21 mouse cellular contexts compared by ENCODE assay signal in genomic region chr7:110878028-110878427, GRCm38 (mm10). TPM values are rescaled to one million over a fixed set of nuclear protein-coding genes. Genes with fewer than 3 reads are reported as not detected.
DNase-seq lines count a peak whose midpoint lies in the region; ATAC-seq and TF ChIP-seq lines count a peak whose summit lies in the region.
"Had no signal": no experiment of that assay in that cellular context is flagged by ENCODE, and none has a peak within 500 bp of the region (broad histone marks: within the 10 kb centered on the region; RNA-seq: fewer than 3 reads in every experiment).

No protein-coding gene starts in this region.

- no peak overlapping the region for H3K4me3 ChIP-seq in heart, embryonic 12.5 days
- no peak overlapping the region for H3K4me3 ChIP-seq in lung, embryonic 14.5 days (ENCODE audit: low read depth, low read length)
- H3K4me3 ChIP-seq in liver, embryonic 12.5 days, result no peak overlapping the region
- H3K4me3 ChIP-seq in forebrain, postnatal 0 days (ENCODE audit: low read depth, low read length), result no peak overlapping the region
- H3K4me3 ChIP-seq: erythroblast, embryonic 14.5 days; gastrocnemius, adult 2 months; neural tube, embryonic 13.5 days had no signal

- H3K36me3 ChIP-seq in heart, embryonic 12.5 days, result peaks cover 9% of the 10 kb centered on the region; the same call in 1 of the 2 replicates
- peaks cover 7% of the 10 kb centered on the region; the same call in 1 of the 2 replicates for H3K36me3 ChIP-seq in lung, embryonic 14.5 days (ENCODE audit: insufficient read depth)
- 0 out of 2 replicates have a peak, but pooled peaks cover 9% of the 10 kb centered on the region for H3K36me3 ChIP-seq in liver, embryonic 12.5 days
- H3K36me3 ChIP-seq in forebrain, postnatal 0 days (ENCODE audit: insufficient read depth), result no peaks in the 10 kb centered on the region
- H3K36me3 ChIP-seq: neural tube, embryonic 13.5 days had no signal

- 72% methylated on average over 4 of the region's 4 CpGs for WGBS in heart, embryonic 12.5 days
- 77% methylated on average over 4 of the region's 4 CpGs for WGBS in lung, embryonic 14.5 days
- WGBS in liver, embryonic 12.5 days (ENCODE audit: insufficient replicate concordance), result 48% methylated on average over 4 of the region's 4 CpGs
- 88% methylated on average over 4 of the region's 4 CpGs for WGBS in forebrain, postnatal 0 days

- ATAC-seq in heart, embryonic 12.5 days (ENCODE audit: insufficient number of reproducible peaks, low FRiP score), result no peak
- no peak for ATAC-seq in lung, embryonic 14.5 days (ENCODE audit: insufficient read depth)
- ATAC-seq in liver, embryonic 12.5 days, result no peak
- ATAC-seq in megakaryocyte progenitor cell, adult 5-6 weeks (replicated peaks; ENCODE audit: poor library complexity), result peak; percentile 42; the same call in 1 of the 2 replicates
- ATAC-seq in forebrain, postnatal 0 days, result no peak
- ATAC-seq: forebrain, embryonic 14.5 days; inflammation-experienced regulatory T-cells, adult 6 months had no signal

- peaks cover 22% of the 10 kb centered on the region for H3K4me1 ChIP-seq in heart, embryonic 12.5 days (replicated peaks)
- no peaks in the 10 kb centered on the region for H3K4me1 ChIP-seq in lung, embryonic 14.5 days (ENCODE audit: insufficient read depth)
- H3K4me1 ChIP-seq in liver, embryonic 12.5 days, result peaks cover 57% of the 10 kb centered on the region
- no peaks in the 10 kb centered on the region for H3K4me1 ChIP-seq in forebrain, postnatal 0 days (ENCODE audit: insufficient read depth)
- H3K4me1 ChIP-seq: neural tube, embryonic 13.5 days had no signal

- no peak for DNase-seq in heart, adult 9 months (ENCODE audit: low spot score in 2 of 2)
- no peak for DNase-seq in lung, embryonic 14.5 days
- DNase-seq in lung, postnatal 25 days (ENCODE audit: low spot score), result no peak
- no peak for DNase-seq in left cerebral cortex, postnatal 25 days (ENCODE audit: low spot score in 2 of 2)
- DNase-seq in forebrain, postnatal 0 days, result no peak
- DNase-seq: adrenal gland, adult 2 months; cerebellum, postnatal 25 days; gastrocnemius, adult 2 months; kidney, postnatal 14 days; layer of hippocampus, adult 9-11 months; thymus, postnatal 25 days had no signal

- H3K9me3 ChIP-seq in heart, embryonic 12.5 days (replicated peaks), result no peaks in the 10 kb centered on the region
- no peaks in the 10 kb centered on the region for H3K9me3 ChIP-seq in lung, embryonic 14.5 days (ENCODE audit: low read depth, low read length)
- no peaks in the 10 kb centered on the region for H3K9me3 ChIP-seq in liver, embryonic 12.5 days (replicated peaks)
- H3K9me3 ChIP-seq in forebrain, postnatal 0 days (ENCODE audit: low read length), result no peaks in the 10 kb centered on the region
- H3K9me3 ChIP-seq: neural tube, embryonic 13.5 days had no signal

- H3K4me2 ChIP-seq in heart, embryonic 12.5 days, result no peak overlapping the region
- no peak overlapping the region for H3K4me2 ChIP-seq in lung, embryonic 14.5 days
- no peak overlapping the region for H3K4me2 ChIP-seq in liver, embryonic 12.5 days
- H3K4me2 ChIP-seq in forebrain, postnatal 0 days (ENCODE audit: low read depth), result no peak overlapping the region
- H3K4me2 ChIP-seq: midbrain, embryonic 11.5 days; neural tube, embryonic 13.5 days had no signal

- H3K27me3 ChIP-seq in heart, embryonic 12.5 days (replicated peaks), result no peaks in the 10 kb centered on the region
- H3K27me3 ChIP-seq in lung, embryonic 14.5 days (ENCODE audit: insufficient read depth, low read length), result no peaks in the 10 kb centered on the region
- no peaks in the 10 kb centered on the region for H3K27me3 ChIP-seq in liver, embryonic 12.5 days (replicated peaks)
- H3K27me3 ChIP-seq in forebrain, postnatal 0 days (ENCODE audit: insufficient read depth, low read length), result no peaks in the 10 kb centered on the region
- H3K27me3 ChIP-seq: neural tube, embryonic 13.5 days had no signal

- TF ChIP-seq CTCF in lung, embryonic 14.5 days (IDR thresholded peaks at IDR 0.05; ENCODE audit: low read depth), result no peak
- no peak for TF ChIP-seq CTCF in forebrain, postnatal 0 days (IDR thresholded peaks at IDR 0.05; ENCODE audit: low read depth)

- intact Hi-C loops in left cerebral cortex, postnatal 25 days (cut with DNase I), result no loop called here

- no peak overlapping the region for H3K9ac ChIP-seq in heart, embryonic 12.5 days
- no peak overlapping the region for H3K9ac ChIP-seq in lung, embryonic 14.5 days
- no peak overlapping the region for H3K9ac ChIP-seq in liver, embryonic 12.5 days
- no peak overlapping the region for H3K9ac ChIP-seq in forebrain, postnatal 0 days
- H3K9ac ChIP-seq: liver, embryonic 14.5 days; neural tube, embryonic 13.5 days had no signal

- H3K27ac ChIP-seq in heart, embryonic 12.5 days (ENCODE audit: poor library complexity, severe bottlenecking), result peak overlapping the region; percentile 74; the same call in 1 of the 2 replicates
- H3K27ac ChIP-seq in lung, embryonic 14.5 days (ENCODE audit: low read depth), result peak overlapping the region; percentile 60; the same call in 1 of the 2 replicates
- H3K27ac ChIP-seq in liver, embryonic 12.5 days, result peak overlapping the region; percentile 49; the same call in 1 of the 2 replicates
- H3K27ac ChIP-seq in forebrain, postnatal 0 days (ENCODE audit: low read depth, low read length), result no peak overlapping the region
- H3K27ac ChIP-seq: gastrocnemius, adult 2 months; liver, embryonic 14.5 days; neural tube, embryonic 13.5 days had no signal

RNA-seq across cellular contexts. Expression of gene Lyve1, which starts 15.0 kb away (rescaled TPM):
- 3.2 and 3.6 TPM in 2 replicates for polyA plus RNA-seq in heart, embryonic 12.5 days (2016; fragmentation: Nextera tagmentation; extraction: Ambion mirVana)
- 33.8 and 37.6 TPM in 2 replicates for polyA plus RNA-seq in lung, embryonic 14.5 days (2014; fragmentation: Nextera tagmentation; extraction: Ambion mirVana)
- polyA plus RNA-seq in liver, embryonic 12.5 days (2016; fragmentation: Nextera tagmentation; extraction: Ambion mirVana), result 26.7 and 28.6 TPM in 2 replicates
- total RNA-seq in megakaryocyte progenitor cell, adult 5-6 weeks (2015), result 0.10 TPM in 1 of 2 replicates, not detected in the other
- total RNA-seq in megakaryocyte progenitor cell, adult 5-6 weeks (2017), result not detected in 2 replicates
- total RNA-seq in left cerebral cortex, postnatal 25 days (2021), result 1 to 10 TPM; 1.3 to 3.0 TPM
- 8.4 and 12.3 TPM in 2 replicates for total RNA-seq in forebrain, postnatal 0 days (2014; rRNA removed)
- polyA plus RNA-seq in forebrain, postnatal 0 days (2015; fragmentation: Nextera tagmentation; extraction: Ambion mirVana), result 5.8 and 6.6 TPM in 2 replicates
- total RNA-seq: monocyte, adult 5-6 weeks had no signal
- polyA plus RNA-seq: inflammation-experienced regulatory T-cells, adult 6 months had no signal

RNA-seq across cellular contexts. Expression of gene Rnf141, which starts 33.8 kb away (rescaled TPM):
- polyA plus RNA-seq in heart, embryonic 12.5 days (2016; fragmentation: Nextera tagmentation; extraction: Ambion mirVana), result 35.5 and 37.9 TPM in 2 replicates
- polyA plus RNA-seq in lung, embryonic 14.5 days (2014; fragmentation: Nextera tagmentation; extraction: Ambion mirVana), result 37.1 and 39.1 TPM in 2 replicates
- 29.1 and 31.7 TPM in 2 replicates for polyA plus RNA-seq in liver, embryonic 12.5 days (2016; fragmentation: Nextera tagmentation; extraction: Ambion mirVana)
- 20.1 and 34.9 TPM in 2 replicates for total RNA-seq in megakaryocyte progenitor cell, adult 5-6 weeks (2015)
- total RNA-seq in megakaryocyte progenitor cell, adult 5-6 weeks (2017), result 26.2 and 35.4 TPM in 2 replicates
- total RNA-seq in left cerebral cortex, postnatal 25 days (2021), result 10 to 100 TPM; 70.9 to 82.1 TPM
- total RNA-seq in forebrain, postnatal 0 days (2014; rRNA removed), result 81.8 and 98.9 TPM in 2 replicates
- 38.6 and 44.9 TPM in 2 replicates for polyA plus RNA-seq in forebrain, postnatal 0 days (2015; fragmentation: Nextera tagmentation; extraction: Ambion mirVana)
